Mouse (Mus musculus): Measurements from ENCODE around the gene Olfr1261.

GRCm38 (mm10) chr2:90035037-90035436 lies 44.0 kb downstream of the Olfr1261 start, which contains the start of gene Olfr1265:
- no peak for TF ChIP-seq TAL1 (IDR thresholded peaks at IDR 0.05; ENCODE audit: low read length)
- TF ChIP-seq GATA1 (IDR thresholded peaks at IDR 0.05; ENCODE audit: low read length), result no peak
